Mouse (Mus musculus): ENCODE data around the gene Mgll. TPM values are rescaled to one million over a fixed set of nuclear protein-coding genes. Genes with fewer than 3 reads are reported as not detected.

The Mgll gene
- total and polyA plus RNA-seq, 3 experiments = 88.7 to 146 (median 102) TPM

DNA sequence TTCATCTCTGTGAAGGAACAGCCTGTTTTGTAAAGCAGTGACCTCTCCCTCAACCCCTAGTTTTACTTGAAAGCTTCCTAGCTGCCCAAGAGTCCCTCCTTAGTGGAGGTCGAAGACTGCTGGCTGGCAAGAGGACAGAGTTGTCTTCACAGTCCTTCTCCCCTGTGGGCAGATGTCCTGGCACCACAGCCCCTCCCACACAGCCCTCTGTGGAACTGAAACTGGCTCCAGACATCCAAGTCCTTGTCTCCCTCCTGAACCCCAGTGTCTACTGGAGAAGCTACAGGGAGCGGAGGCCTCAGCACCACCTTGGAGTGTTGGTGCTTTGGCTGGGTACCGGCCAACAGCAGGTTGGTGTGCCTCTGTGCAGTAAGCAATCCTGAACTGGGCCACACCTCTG lies 91.3 kb downstream of the Mgll start:
- intact Hi-C loops (cut with DNase I) = no loop called here
- peaks cover 17% of the 10 kb centered on the region for H3K4me1 ChIP-seq (ENCODE audit: control insufficient read depth, insufficient read depth, low read length)
- H3K36me3 ChIP-seq (ENCODE audit: control insufficient read depth, insufficient read depth, low read length) = no peaks in the 10 kb centered on the region; the same call in 1 of the 2 replicates
- no peaks in the 10 kb centered on the region for H3K79me2 ChIP-seq (replicated peaks; ENCODE audit: control insufficient read depth, insufficient read depth, low read length)
- no peaks in the 10 kb centered on the region for H3K27me3 ChIP-seq (ENCODE audit: control insufficient read depth, insufficient read depth, low read length)
- H3K4me3 ChIP-seq = no peak overlapping the region
- no peak overlapping the region for H3K9ac ChIP-seq (ENCODE audit: low read depth, low read length)
- DNase-seq = no peak
- H3K27ac ChIP-seq = no peak overlapping the region
- no peak for TF ChIP-seq EP300 (IDR thresholded peaks at IDR 0.05; ENCODE audit: insufficient read depth, low read depth, low read length)
- WGBS = 74% methylated on average over 3 of the region's 3 CpGs

GRCm38 (mm10) chr6:88816913-88817312 lies 92.7 kb downstream of the Mgll start:
- Histone ChIP-seq H3K27ac (no peak overlapping the region), H3K4me1 (ENCODE audit: control insufficient read depth, insufficient read depth, low read length) (peaks cover 20% of the 10 kb centered on the region), H3K79me2 (replicated peaks; ENCODE audit: control insufficient read depth, insufficient read depth, low read length) (no peaks in the 10 kb centered on the region), H3K9ac (ENCODE audit: low read depth, low read length) (no peak overlapping the region), H3K27me3 (ENCODE audit: control insufficient read depth, insufficient read depth, low read length) (no peaks in the 10 kb centered on the region), H3K4me3 (no peak overlapping the region), H3K36me3 (ENCODE audit: control insufficient read depth, insufficient read depth, low read length) (no peaks in the 10 kb centered on the region; the same call in 1 of the 2 replicates)
- no peak for TF ChIP-seq POLR2A (IDR thresholded peaks at IDR 0.05; ENCODE audit: insufficient read depth, low read depth, low read length)
- TF ChIP-seq CTCF (IDR thresholded peaks at IDR 0.05) = no peak
- TF ChIP-seq EP300 (IDR thresholded peaks at IDR 0.05; ENCODE audit: insufficient read depth, low read depth, low read length) = no peak
- intact Hi-C loops (cut with DNase I) = no loop called here
- DNase-seq = no peak
- WGBS = 55% methylated on average over 3 of the region's 3 CpGs

- no peak for DNase-seq
- Histone ChIP-seq H3K79me2 (replicated peaks; ENCODE audit: control insufficient read depth, insufficient read depth, low read length) (no peaks in the 10 kb centered on the region), H3K4me3 (no peak overlapping the region), H3K27ac (peak overlapping the region; percentile 44), H3K36me3 (ENCODE audit: control insufficient read depth, insufficient read depth, low read length) (no peaks in the 10 kb centered on the region; the same call in 1 of the 2 replicates), H3K9ac (ENCODE audit: low read depth, low read length) (no peak overlapping the region), H3K27me3 (ENCODE audit: control insufficient read depth, insufficient read depth, low read length) (no peaks in the 10 kb centered on the region), H3K4me1 (ENCODE audit: control insufficient read depth, insufficient read depth, low read length) (peaks cover 11% of the 10 kb centered on the region)
- intact Hi-C loops (cut with DNase I) = loop anchor here (5.0 kb wide), 1 partner anchor 34 kb away; no protein-coding TSS in a partner anchor
- 23% methylated on average over 3 of the region's 3 CpGs for WGBS
- TF ChIP-seq CTCF (IDR thresholded peaks at IDR 0.05) = no peak
- no peak for TF ChIP-seq POLR2A (IDR thresholded peaks at IDR 0.05; ENCODE audit: insufficient read depth, low read depth, low read length)
- 0 out of 2 replicates have a peak, but pooled peaks have one; percentile 37 for TF ChIP-seq EP300 (IDR thresholded peaks at IDR 0.05; ENCODE audit: insufficient read depth, low read depth, low read length)
Measured at GRCm38 (mm10) chr6:88820853-88821252, 96.6 kb downstream of the Mgll start.

GRCm38 (mm10) chr6:88821294-88821693 lies 97.1 kb downstream of the Mgll start:
- WGBS = 89% methylated on average over 6 of the region's 6 CpGs
- intact Hi-C loops (cut with DNase I) = loop anchor here (5.0 kb wide), 1 partner anchor 34 kb away; no protein-coding TSS in a partner anchor
- DNase-seq = no peak
- no peaks in the 10 kb centered on the region; the same call in 1 of the 2 replicates for H3K36me3 ChIP-seq (ENCODE audit: control insufficient read depth, insufficient read depth, low read length)
- H3K9ac ChIP-seq (ENCODE audit: low read depth, low read length) = no peak overlapping the region
- no peaks in the 10 kb centered on the region for H3K79me2 ChIP-seq (replicated peaks; ENCODE audit: control insufficient read depth, insufficient read depth, low read length)
- TF ChIP-seq EP300 (IDR thresholded peaks at IDR 0.05; ENCODE audit: insufficient read depth, low read depth, low read length) (no peak), CTCF (IDR thresholded peaks at IDR 0.05) (no peak), POLR2A (IDR thresholded peaks at IDR 0.05; ENCODE audit: insufficient read depth, low read depth, low read length) (no peak)
- peaks cover 11% of the 10 kb centered on the region for H3K4me1 ChIP-seq (ENCODE audit: control insufficient read depth, insufficient read depth, low read length)
- peak overlapping the region; percentile 44 for H3K27ac ChIP-seq
- no peaks in the 10 kb centered on the region for H3K27me3 ChIP-seq (ENCODE audit: control insufficient read depth, insufficient read depth, low read length)
- H3K4me3 ChIP-seq = no peak overlapping the region

DNA sequence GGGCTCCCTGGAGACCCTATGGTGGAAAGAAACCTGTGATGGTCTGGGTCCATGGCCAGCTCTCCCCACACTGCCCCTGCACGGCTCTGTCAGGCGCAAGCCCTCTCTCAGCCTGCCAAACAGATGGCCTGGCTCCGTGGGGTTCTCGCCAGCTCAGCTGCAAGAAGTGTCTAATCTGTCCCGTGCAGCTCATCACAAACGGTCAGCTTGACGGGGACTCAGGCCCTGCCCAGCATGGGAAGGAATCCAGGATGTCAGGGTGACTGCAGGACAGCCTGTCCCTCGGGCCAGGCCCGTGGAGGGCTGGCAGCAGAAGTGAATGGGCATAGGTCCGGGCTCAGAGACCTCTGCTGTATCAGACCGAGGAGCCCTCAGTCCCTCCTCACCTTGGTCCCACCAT lies 97.7 kb downstream of the Mgll start:
- Histone ChIP-seq H3K4me3 (no peak overlapping the region), H3K9ac (ENCODE audit: low read depth, low read length) (no peak overlapping the region), H3K36me3 (ENCODE audit: control insufficient read depth, insufficient read depth, low read length) (no peaks in the 10 kb centered on the region; the same call in 1 of the 2 replicates), H3K79me2 (replicated peaks; ENCODE audit: control insufficient read depth, insufficient read depth, low read length) (no peaks in the 10 kb centered on the region), H3K27ac (peak overlapping the region; percentile 44), H3K27me3 (ENCODE audit: control insufficient read depth, insufficient read depth, low read length) (no peaks in the 10 kb centered on the region), H3K4me1 (ENCODE audit: control insufficient read depth, insufficient read depth, low read length) (peaks cover 11% of the 10 kb centered on the region)
- DNase-seq = peak; percentile 76 to 88
- intact Hi-C loops (cut with DNase I) = loop anchor here (5.0 kb wide), 1 partner anchor 35 kb away; no protein-coding TSS in a partner anchor
- WGBS = 22% methylated on average over 11 of the region's 11 CpGs
- TF ChIP-seq CTCF (IDR thresholded peaks at IDR 0.05) (no peak), EP300 (IDR thresholded peaks at IDR 0.05; ENCODE audit: insufficient read depth, low read depth, low read length) (peak; percentile 98)

GRCm38 (mm10) chr6:88824183-88824582 lies 100.0 kb downstream of the Mgll start:
- H3K79me2 ChIP-seq (replicated peaks; ENCODE audit: control insufficient read depth, insufficient read depth, low read length) = no peaks in the 10 kb centered on the region
- 62% methylated on average over 7 of the region's 7 CpGs for WGBS
- TF ChIP-seq CTCF (IDR thresholded peaks at IDR 0.05) = no peak
- TF ChIP-seq EP300 (IDR thresholded peaks at IDR 0.05; ENCODE audit: insufficient read depth, low read depth, low read length) = no peak
- TF ChIP-seq POLR2A (IDR thresholded peaks at IDR 0.05; ENCODE audit: insufficient read depth, low read depth, low read length) = no peak
- no peaks in the 10 kb centered on the region for H3K27me3 ChIP-seq (ENCODE audit: control insufficient read depth, insufficient read depth, low read length)
- H3K27ac ChIP-seq = no peak overlapping the region
- no peak for DNase-seq
- no peak overlapping the region for H3K9ac ChIP-seq (ENCODE audit: low read depth, low read length)
- intact Hi-C loops (cut with DNase I) = loop anchor here (5.0 kb wide), 1 partner anchor 37 kb away; no protein-coding TSS in a partner anchor
- H3K36me3 ChIP-seq (ENCODE audit: control insufficient read depth, insufficient read depth, low read length) = no peaks in the 10 kb centered on the region; the same call in 1 of the 2 replicates
- H3K4me1 ChIP-seq (ENCODE audit: control insufficient read depth, insufficient read depth, low read length) = peaks cover 9% of the 10 kb centered on the region
- H3K4me3 ChIP-seq = no peak overlapping the region
